Mouse (Mus musculus) gastrocnemius, postnatal 10 days (tissue): ENCODE data around the gene Acadm. TPM values are rescaled to one million over a fixed set of nuclear protein-coding genes. Genes with fewer than 3 reads are reported as not detected.

Experiments used
- DNase-seq: peaks from one replicate; pipeline ENCODE4 v3.0.0; 2021; ENCODE audit warnings: mixed read lengths
- total RNA-seq, 2 experiments: library from RNA; stranded (reverse); gene quantifications; 2 replicates each; pipeline ENCODE4 v1.2.3; 2021

Acadm gene
- total RNA-seq, 2 experiments from 2014 or later, result 248 to 275 TPM

DNA sequence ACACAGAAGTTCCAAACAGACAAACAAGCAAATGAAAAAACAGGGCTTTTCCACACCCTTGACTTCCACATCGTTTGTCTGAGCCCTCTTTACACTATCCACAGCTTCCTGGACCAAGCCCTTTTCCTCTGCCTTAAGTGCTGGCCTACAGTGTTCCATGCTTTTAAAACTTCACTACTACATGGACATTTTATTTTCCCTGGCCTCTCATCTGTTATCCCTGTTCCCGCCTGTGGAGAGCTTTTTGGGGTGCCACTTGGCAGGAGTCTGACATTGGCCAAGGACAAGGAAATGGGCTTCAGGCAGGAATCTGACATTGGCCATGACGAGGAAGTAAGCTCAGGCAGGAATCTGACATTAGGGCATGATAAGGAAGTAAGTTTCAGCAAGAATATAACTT, 41.8 kb downstream of the Acadm start:
- no peak for DNase-seq

DNA sequence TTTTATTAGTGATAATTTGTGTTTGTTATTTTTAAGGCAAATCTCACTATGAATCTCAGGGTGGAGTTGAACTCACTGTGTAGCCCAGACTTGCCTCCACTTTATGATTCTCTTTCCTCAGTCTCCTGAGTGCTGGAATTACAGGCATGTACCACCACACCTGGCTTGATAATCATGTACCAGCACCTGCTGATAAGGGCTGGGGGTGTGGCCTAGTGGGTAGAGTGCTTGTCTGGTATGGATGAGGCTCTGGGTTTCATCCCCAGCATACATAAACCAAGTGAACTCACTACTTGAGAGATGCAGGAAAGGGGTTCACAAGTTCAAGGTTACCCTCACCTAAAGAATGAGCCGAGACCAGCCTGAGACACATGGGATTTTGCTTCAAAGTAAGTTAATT, 42.5 kb downstream of the Acadm start:
- no peak for DNase-seq

DNA sequence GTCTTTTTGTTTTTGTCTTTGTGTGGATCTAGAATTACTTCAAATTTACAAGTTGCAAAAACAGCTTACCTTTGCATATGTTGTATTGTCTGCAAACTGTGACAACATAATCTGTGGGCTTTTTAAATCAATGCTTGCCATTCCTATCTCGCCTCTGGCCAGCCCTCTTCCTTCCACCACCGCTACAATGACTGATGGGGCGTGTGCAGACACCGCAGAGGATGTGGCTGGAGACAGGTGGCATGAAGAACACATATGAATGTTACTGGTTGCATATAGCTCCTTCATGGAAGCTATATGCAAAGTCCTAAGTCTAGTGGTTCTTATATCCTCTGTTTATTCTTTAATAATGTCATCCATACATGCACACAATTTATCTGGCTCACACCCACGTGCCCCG, 47.2 kb downstream of the Acadm start:
- DNase-seq, result no peak

DNA sequence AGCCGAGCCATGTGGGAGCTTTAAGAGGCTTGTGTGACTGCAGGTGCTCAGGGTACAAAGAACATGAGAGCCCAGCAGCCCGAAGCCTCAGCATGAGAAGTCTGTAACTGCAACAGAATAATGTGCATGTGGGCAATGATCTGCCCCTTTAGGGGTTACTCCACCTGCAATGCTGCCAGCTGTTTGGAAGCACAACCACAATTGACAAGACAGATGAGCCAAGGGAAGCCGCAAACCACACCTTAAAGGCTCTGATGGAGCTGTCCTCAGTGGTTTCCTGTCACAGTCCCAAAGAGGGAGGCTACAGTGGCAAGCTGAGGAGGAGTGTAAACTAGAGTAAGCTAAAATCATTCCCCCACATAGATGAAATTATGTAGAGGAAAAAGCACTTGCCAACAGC, 49.0 kb downstream of the Acadm start:
- no peak for DNase-seq

DNA sequence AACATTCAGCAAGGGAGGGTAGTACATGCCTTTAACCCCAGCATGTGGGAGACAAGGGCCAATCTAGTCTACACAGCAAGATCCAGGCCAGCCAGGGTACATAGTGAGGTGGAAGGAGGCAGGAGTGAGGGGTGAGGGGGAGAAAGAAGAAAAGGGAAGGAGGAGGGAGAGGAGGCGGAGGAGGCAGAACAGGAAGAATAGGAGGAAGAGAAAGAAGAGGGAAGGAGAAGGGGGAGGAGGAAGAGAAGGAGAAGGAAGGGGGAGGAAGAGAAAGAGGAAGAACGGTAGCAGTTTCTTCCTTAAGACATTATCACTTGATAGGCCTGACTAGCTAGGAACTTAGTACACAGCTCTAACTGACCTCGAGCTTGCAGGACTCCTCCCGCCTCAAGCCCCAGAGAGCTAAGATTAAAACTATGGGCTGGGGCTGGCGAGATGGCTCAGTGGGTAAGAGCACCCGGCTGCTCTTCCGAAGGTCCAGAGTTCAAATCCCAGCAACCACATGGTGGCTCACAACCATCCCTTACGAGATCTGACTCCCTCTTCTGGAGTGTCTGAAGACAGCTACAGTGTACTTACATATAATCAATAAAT, 55.1 kb downstream of the Acadm start:
- DNase-seq, result no peak

DNA sequence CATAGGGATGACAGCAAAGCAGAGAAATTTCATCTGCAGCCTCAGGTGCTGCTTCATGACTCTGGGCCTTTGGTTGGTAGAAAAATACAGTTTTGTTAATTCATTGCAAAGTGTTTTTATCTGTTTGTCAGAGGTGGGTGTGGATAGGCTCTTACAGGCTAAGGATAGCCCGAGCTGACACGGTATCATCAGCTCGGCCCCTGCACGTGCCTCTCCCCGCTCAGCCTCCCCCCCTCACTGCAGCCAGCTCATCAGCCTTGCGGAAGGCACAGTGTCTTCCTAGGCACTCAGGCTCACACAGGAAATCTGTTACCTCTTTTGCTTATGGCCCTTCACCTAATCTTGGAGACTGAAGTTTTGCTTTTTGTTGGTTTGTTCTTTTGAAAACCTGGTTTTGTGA, 56.3 kb downstream of the Acadm start:
- DNase-seq, result no peak

- no peak for DNase-seq
Measured at GRCm38 (mm10) chr3:153886296-153886695, 58.1 kb downstream of the Acadm start.

Other genes with a start within 250 kb of the Acadm start
- gene St6galnac3, start 219.5 kb downstream of the Acadm start, total RNA-seq, result 1 to 10 TPM; 1.5 to 5.1 TPM
- not detected for gene Asb17, start 100.4 kb downstream of the Acadm start, total RNA-seq
- under 1 TPM; 0.16 to 0.25 TPM for gene Msh4, start 38.5 kb downstream of the Acadm start, total RNA-seq
- gene Rabggtb, start 31.6 kb downstream of the Acadm start, total RNA-seq, result 10 to 100 TPM; 67.0 to 72.3 TPM
- 1 to 10 TPM in 1 of 2 experiments, under 1 TPM in 1; 0.78 to 1.4 TPM for gene Slc44a5, start 28.8 kb upstream of the Acadm start, total RNA-seq